Mouse (Mus musculus): ENCODE measurements around the gene Gm12258. TPM values are rescaled to one million over a fixed set of nuclear protein-coding genes. Genes with fewer than 3 reads are reported as not detected.

Gm12258 gene
- polyA plus RNA-seq, 1 experiment from 2014 or later: 1.3 TPM

GRCm38 (mm10) chr11:58903511-58904409, 56.8 kb downstream of the Gm12258 start, which contains the start of gene Zfp39:
Gene Zfp39, minus strand, starts transcription at chr11:58904225.
- H3K4me2 ChIP-seq: peak within 1 kb of the TSS; percentile 81
- peaks cover 46% of the 10 kb centered on the region for H3K4me1 ChIP-seq (replicated peaks)
- H3K27me3 ChIP-seq: no peaks in the 10 kb centered on the region
- peaks cover 36% of the 10 kb centered on the region for H3K36me3 ChIP-seq
- under 1% methylated on average over 40 of the region's 40 CpGs for WGBS (ENCODE audit: insufficient replicate concordance)
- peak; percentile 89 for ATAC-seq (ENCODE audit: low read depth)
- peak within 1 kb of the TSS; percentile 91 for H3K4me3 ChIP-seq (replicated peaks)
- H3K9me3 ChIP-seq (replicated peaks): no peaks in the 10 kb centered on the region
- H3K27ac ChIP-seq: peak within 1 kb of the TSS; percentile 96
- H3K9ac ChIP-seq: peak within 1 kb of the TSS; percentile 97
- DNase-seq: peak; percentile 96

GRCm38 (mm10) chr11:58904410-58904718, 57.4 kb downstream of the Gm12258 start:
- Histone ChIP-seq H3K9me3 (replicated peaks) (no peaks in the 10 kb centered on the region), H3K4me1 (replicated peaks) (peaks cover 44% of the 10 kb centered on the region), H3K4me2 (peak overlapping the region; percentile 81), H3K27me3 (no peaks in the 10 kb centered on the region), H3K9ac (peak overlapping the region; percentile 66), H3K36me3 (peaks cover 30% of the 10 kb centered on the region), H3K4me3 (replicated peaks) (peak overlapping the region; percentile 91), H3K27ac (peak overlapping the region; percentile 96)
- ATAC-seq (ENCODE audit: low read depth): no peak; the same call in 1 of the 2 replicates
- 1% methylated on average over 8 of the region's 8 CpGs for WGBS (ENCODE audit: insufficient replicate concordance)
- DNase-seq: no peak

- ATAC-seq (ENCODE audit: low read depth) (no peak), DNase-seq (peak; percentile 53)
- Histone ChIP-seq H3K4me3 (replicated peaks) (peak overlapping the region; percentile 91), H3K4me1 (replicated peaks) (peaks cover 43% of the 10 kb centered on the region), H3K36me3 (peaks cover 26% of the 10 kb centered on the region), H3K9me3 (replicated peaks) (no peaks in the 10 kb centered on the region), H3K4me2 (peak overlapping the region; percentile 81), H3K27me3 (no peaks in the 10 kb centered on the region), H3K9ac (no peak overlapping the region), H3K27ac (peak overlapping the region; percentile 96)
- 51% methylated on average over 6 of the region's 6 CpGs for WGBS (ENCODE audit: insufficient replicate concordance)
These were observed 57.9 kb downstream of the Gm12258 start for GRCm38 (mm10) chr11:58904838-58905237.

Other genes starting within 250 kb of the Gm12258 start
- gene 2210407C18Rik, start 231.1 kb upstream of the Gm12258 start, polyA plus RNA-seq (2015; fragmentation: Nextera tagmentation; extraction: Ambion mirVana): not detected in 2 replicates
- gene Olfr323, start 216.7 kb upstream of the Gm12258 start, polyA plus RNA-seq (2015; fragmentation: Nextera tagmentation; extraction: Ambion mirVana): not detected in 2 replicates
- 9.2 and 12.4 TPM in 2 replicates for gene Trim58, start 206.7 kb upstream of the Gm12258 start, polyA plus RNA-seq (2015; fragmentation: Nextera tagmentation; extraction: Ambion mirVana)
- not detected in 2 replicates for gene Olfr322, start 188.4 kb upstream of the Gm12258 start, polyA plus RNA-seq (2015; fragmentation: Nextera tagmentation; extraction: Ambion mirVana)
- not detected in 2 replicates for gene Olfr320, start 166.1 kb upstream of the Gm12258 start, polyA plus RNA-seq (2015; fragmentation: Nextera tagmentation; extraction: Ambion mirVana)
- not detected in 2 replicates for gene Olfr319, start 148.0 kb upstream of the Gm12258 start, polyA plus RNA-seq (2015; fragmentation: Nextera tagmentation; extraction: Ambion mirVana)
- gene Olfr318, start 123.1 kb upstream of the Gm12258 start, polyA plus RNA-seq (2015; fragmentation: Nextera tagmentation; extraction: Ambion mirVana): not detected in 2 replicates
- gene Olfr317, start 107.9 kb upstream of the Gm12258 start, polyA plus RNA-seq (2015; fragmentation: Nextera tagmentation; extraction: Ambion mirVana): not detected in 2 replicates
- gene Olfr316, start 94.4 kb upstream of the Gm12258 start, polyA plus RNA-seq (2015; fragmentation: Nextera tagmentation; extraction: Ambion mirVana): not detected in 2 replicates
- not detected in 2 replicates for gene Olfr315, start 74.0 kb upstream of the Gm12258 start, polyA plus RNA-seq (2015; fragmentation: Nextera tagmentation; extraction: Ambion mirVana)
- not detected in 2 replicates for gene Olfr314, start 64.2 kb upstream of the Gm12258 start, polyA plus RNA-seq (2015; fragmentation: Nextera tagmentation; extraction: Ambion mirVana)
- gene Fam183b, start 45.2 kb upstream of the Gm12258 start, polyA plus RNA-seq (2015; fragmentation: Nextera tagmentation; extraction: Ambion mirVana): 0.49 TPM in 1 of 2 replicates, not detected in the other
- gene Olfr313, start 32.2 kb upstream of the Gm12258 start, polyA plus RNA-seq (2015; fragmentation: Nextera tagmentation; extraction: Ambion mirVana): not detected in 2 replicates
- gene Olfr312, start 17.9 kb upstream of the Gm12258 start, polyA plus RNA-seq (2015; fragmentation: Nextera tagmentation; extraction: Ambion mirVana): not detected in 2 replicates
- not detected in 2 replicates for gene Olfr311, start 7.9 kb upstream of the Gm12258 start, polyA plus RNA-seq (2015; fragmentation: Nextera tagmentation; extraction: Ambion mirVana)
- gene 2810021J22Rik, start 20.1 kb downstream of the Gm12258 start, polyA plus RNA-seq (2015; fragmentation: Nextera tagmentation; extraction: Ambion mirVana): 2.3 and 3.0 TPM in 2 replicates
- 3.7 and 5.4 TPM in 2 replicates for gene Zfp39, start 57.1 kb downstream of the Gm12258 start, polyA plus RNA-seq (2015; fragmentation: Nextera tagmentation; extraction: Ambion mirVana)
- gene Btnl10, start 70.8 kb downstream of the Gm12258 start, polyA plus RNA-seq (2015; fragmentation: Nextera tagmentation; extraction: Ambion mirVana): 11.2 and 12.5 TPM in 2 replicates
- 125 and 130 TPM in 2 replicates for gene Rnf187, start 91.8 kb downstream of the Gm12258 start, polyA plus RNA-seq (2015; fragmentation: Nextera tagmentation; extraction: Ambion mirVana)
- gene Hist3h2ba, start 101.8 kb downstream of the Gm12258 start, polyA plus RNA-seq (2015; fragmentation: Nextera tagmentation; extraction: Ambion mirVana): 5.5 and 6.3 TPM in 2 replicates
- gene Hist3h2a, start 107.5 kb downstream of the Gm12258 start, polyA plus RNA-seq (2015; fragmentation: Nextera tagmentation; extraction: Ambion mirVana): 12.3 and 13.7 TPM in 2 replicates
- 0.06 and 0.18 TPM in 2 replicates for gene Trim17, start 107.5 kb downstream of the Gm12258 start, polyA plus RNA-seq (2015; fragmentation: Nextera tagmentation; extraction: Ambion mirVana)
- 8.9 and 9.2 TPM in 2 replicates for gene Trim11, start 130.9 kb downstream of the Gm12258 start, polyA plus RNA-seq (2015; fragmentation: Nextera tagmentation; extraction: Ambion mirVana)

Measured in liver, embryonic 13.5 days (tissue).